Mouse (Mus musculus) CH12.LX (cell line): ENCODE data around the gene Ablim1. TPM values are rescaled to one million over a fixed set of nuclear protein-coding genes. Genes with fewer than 3 reads are reported as not detected.

Experiments used
- DNase-seq: peaks from one replicate; pipeline ENCODE4 v3.0.0-alpha.2; 2013; ENCODE audit errors: extremely low read depth
- H3K27ac ChIP-seq: 2 replicates; pipeline ENCODE4 v1.5.1; 2012; ENCODE audit warnings: low read depth, mild to moderate bottlenecking, control low read depth, moderate library complexity; ENCODE audit not compliant: insufficient read depth
- H3K27me3 ChIP-seq: replicated peaks from 2 replicates; pipeline ENCODE3; 2012; ENCODE audit warnings: inconsistent platforms
- H3K36me3 ChIP-seq, 2 experiments: replicated peaks in 1 of 2; 2 replicates each; pipeline versions ENCODE3 to v1.6.1; 2012; ENCODE audit warnings: inconsistent platforms in 1 of 2, low read length in 1 of 2, mild to moderate bottlenecking in 1 of 2, mixed read lengths in 1 of 2, moderate library complexity in 1 of 2; ENCODE audit not compliant: control insufficient read depth in 1 of 2, insufficient read depth in 1 of 2
- H3K4me1 ChIP-seq, 2 experiments: 2 replicates each; pipeline ENCODE4 v1.6.1; 2012; ENCODE audit warnings: inconsistent platforms in 1 of 2, moderate library complexity in 1 of 2; ENCODE audit not compliant: insufficient read depth in 2 of 2, control insufficient read depth in 1 of 2
- H3K4me2 ChIP-seq: 2 replicates; pipeline ENCODE4 v1.6.1; 2012; ENCODE audit warnings: low read depth, mild to moderate bottlenecking, control low read depth; ENCODE audit not compliant: poor library complexity, insufficient read depth, severe bottlenecking
- H3K4me3 ChIP-seq, 3 experiments: fragments of 150-350 bp in 1 of 3; sonication (generic) in 1 of 3; replicated peaks in 1 of 3; 2 replicates each; pipeline versions ENCODE3 to v1.5.1; 2011 to 2012; ENCODE audit warnings: low read depth in 2 of 3, low read length in 2 of 3, mild to moderate bottlenecking in 2 of 3, moderate library complexity in 2 of 3, control low read depth in 1 of 3, improper control_type of control experiment in 1 of 3, inconsistent platforms in 1 of 3, mixed read lengths in 1 of 3; ENCODE audit not compliant: poor library complexity in 1 of 3
- H3K79me2 ChIP-seq: replicated peaks from 2 replicates; pipeline ENCODE4 v1.6.1; 2012; ENCODE audit warnings: mild to moderate bottlenecking, moderate library complexity; ENCODE audit not compliant: control insufficient read depth, poor library complexity, insufficient read depth, severe bottlenecking; ENCODE audit errors: extremely low read depth
- H3K9ac ChIP-seq: 2 replicates; pipeline ENCODE4 v1.6.1; 2012; ENCODE audit warnings: low read depth, mild to moderate bottlenecking, control low read depth, moderate library complexity; ENCODE audit not compliant: insufficient read depth
- H3K9me3 ChIP-seq: replicated peaks from 2 replicates; pipeline ENCODE3; 2012; ENCODE audit warnings: low read length, inconsistent platforms, mixed read lengths
- BHLHE40 ChIP-seq: IDR thresholded peaks from 2 replicates; pipeline ENCODE4 v1.6.1; 2011; ENCODE audit warnings: mild to moderate bottlenecking, low read depth, low read length, improper control_type of control experiment
- CHD1 ChIP-seq: IDR thresholded peaks from 2 replicates; pipeline ENCODE4 v1.6.1; 2012; ENCODE audit warnings: low read depth, low read length, improper control_type of control experiment, inconsistent platforms
- CHD2 ChIP-seq: IDR thresholded peaks from 2 replicates; pipeline ENCODE4 v1.6.1; 2011; ENCODE audit warnings: low read length, improper control_type of control experiment
- CTCF ChIP-seq, 2 experiments: IDR thresholded peaks in 1 of 2; conservative IDR thresholded peaks in 1 of 2; 2 replicates each; pipeline ENCODE4 v1.5.1; 2011 to 2012; ENCODE audit warnings: low read depth in 2 of 2, low read length in 2 of 2, improper control_type of control experiment in 1 of 2, inconsistent platforms in 1 of 2, mild to moderate bottlenecking in 1 of 2, moderate library complexity in 1 of 2
- E2F4 ChIP-seq: IDR thresholded peaks from 2 replicates; pipeline ENCODE4 v1.6.1; 2011; ENCODE audit warnings: low read depth, low read length, improper control_type of control experiment; ENCODE audit not compliant: insufficient replicate concordance
- ELF1 ChIP-seq: IDR thresholded peaks from 2 replicates; pipeline ENCODE4 v1.6.1; 2014; ENCODE audit warnings: low read depth, mild to moderate bottlenecking, inconsistent platforms, low read length, improper control_type of control experiment
- EP300 ChIP-seq: IDR thresholded peaks from 2 replicates; pipeline ENCODE4 v1.6.1; 2011; ENCODE audit warnings: low read length, improper control_type of control experiment
- HCFC1 ChIP-seq: IDR thresholded peaks from 2 replicates; pipeline ENCODE4 v1.6.1; 2012; ENCODE audit warnings: low read depth, mild to moderate bottlenecking, inconsistent platforms, low read length, improper control_type of control experiment
- KAT2A ChIP-seq: IDR thresholded peaks from 2 replicates; pipeline ENCODE4 v1.6.1; 2012; ENCODE audit warnings: low read length, improper control_type of control experiment, inconsistent platforms; ENCODE audit not compliant: insufficient replicate concordance
- MAFK ChIP-seq: IDR thresholded peaks from 2 replicates; pipeline ENCODE4 v1.6.1; 2011; ENCODE audit warnings: low read length, improper control_type of control experiment; ENCODE audit not compliant: insufficient replicate concordance
- MAX ChIP-seq: IDR thresholded peaks from 2 replicates; pipeline ENCODE4 v1.6.1; 2011; ENCODE audit warnings: low read length, improper control_type of control experiment
- MAZ ChIP-seq: IDR thresholded peaks from 2 replicates; pipeline ENCODE4 v1.6.1; 2012; ENCODE audit warnings: low read depth, mild to moderate bottlenecking, inconsistent platforms, low read length, improper control_type of control experiment, moderate library complexity
- MEF2A ChIP-seq: IDR thresholded peaks from 2 replicates; pipeline ENCODE4 v1.6.1; 2014; ENCODE audit warnings: low read depth, mild to moderate bottlenecking, inconsistent platforms, low read length, improper control_type of control experiment, borderline replicate concordance
- MXI1 ChIP-seq: IDR thresholded peaks from 2 replicates; pipeline ENCODE4 v1.6.1; 2011; ENCODE audit warnings: mild to moderate bottlenecking, low read depth, low read length, improper control_type of control experiment
- MYC ChIP-seq: IDR thresholded peaks from 2 replicates; pipeline ENCODE4 v1.6.1; 2011; ENCODE audit warnings: low read depth, mild to moderate bottlenecking, improper control_type of control experiment, low read length
- NRF1 ChIP-seq: IDR thresholded peaks from 2 replicates; pipeline ENCODE4 v1.6.1; 2014; ENCODE audit warnings: low read depth, mild to moderate bottlenecking, inconsistent platforms, low read length, improper control_type of control experiment, moderate library complexity
- PAX5 ChIP-seq: IDR thresholded peaks from 2 replicates; pipeline ENCODE4 v1.6.1; 2012; ENCODE audit warnings: low read length, inconsistent platforms, mixed read lengths
- POLR2A ChIP-seq: IDR thresholded peaks from 2 replicates; pipeline ENCODE4 v1.6.1; 2011; ENCODE audit warnings: low read depth, mild to moderate bottlenecking, improper control_type of control experiment, low read length
- POLR2AphosphoS2 ChIP-seq: IDR thresholded peaks from 2 replicates; pipeline ENCODE4 v1.6.1; 2011; ENCODE audit warnings: low read depth, low read length, improper control_type of control experiment
- RAD21 ChIP-seq: IDR thresholded peaks from 2 replicates; pipeline ENCODE4 v1.6.1; 2011; ENCODE audit warnings: low read depth, mild to moderate bottlenecking, low read length, improper control_type of control experiment, moderate library complexity
- RCOR1 ChIP-seq: conservative IDR thresholded peaks from 2 replicates; pipeline ENCODE4 v1.6.1; 2012; ENCODE audit warnings: low read depth, mild to moderate bottlenecking, inconsistent platforms, low read length, improper control_type of control experiment
- SIN3A ChIP-seq: IDR thresholded peaks from 2 replicates; pipeline ENCODE4 v1.6.1; 2012; ENCODE audit warnings: low read length, improper control_type of control experiment, inconsistent platforms
- SMC3 ChIP-seq: IDR thresholded peaks from 2 replicates; pipeline ENCODE4 v1.6.1; 2011; ENCODE audit warnings: low read depth, low read length, improper control_type of control experiment
- TBP ChIP-seq: conservative IDR thresholded peaks from 2 replicates; pipeline ENCODE4 v1.6.1; 2011; ENCODE audit warnings: low read depth, low read length, improper control_type of control experiment
- TCF12 ChIP-seq: IDR thresholded peaks from 2 replicates; pipeline ENCODE4 v1.6.1; 2014; ENCODE audit warnings: low read depth, mild to moderate bottlenecking, inconsistent platforms, low read length, improper control_type of control experiment
- UBTF ChIP-seq: IDR thresholded peaks from 2 replicates; pipeline ENCODE4 v1.6.1; 2012; ENCODE audit warnings: low read depth, mild to moderate bottlenecking, inconsistent platforms, low read length, improper control_type of control experiment, moderate library complexity
- USF1 ChIP-seq: IDR thresholded peaks from 2 replicates; pipeline ENCODE4 v1.6.1; 2014; ENCODE audit warnings: low read depth, mild to moderate bottlenecking, inconsistent platforms, low read length, improper control_type of control experiment
- USF2 ChIP-seq: conservative IDR thresholded peaks from 2 replicates; pipeline ENCODE4 v1.6.1; 2011; ENCODE audit warnings: low read depth, low read length, improper control_type of control experiment
- ZC3H11A ChIP-seq: IDR thresholded peaks from 2 replicates; pipeline ENCODE4 v1.6.1; 2012; ENCODE audit warnings: low read depth, mild to moderate bottlenecking, inconsistent platforms, low read length, improper control_type of control experiment
- ZKSCAN1 ChIP-seq: IDR thresholded peaks from 2 replicates; pipeline ENCODE4 v1.6.1; 2012; ENCODE audit warnings: low read depth, inconsistent platforms, low read length, improper control_type of control experiment, borderline replicate concordance
- ZMIZ1 ChIP-seq: IDR thresholded peaks from 2 replicates; pipeline ENCODE4 v1.6.1; 2012; ENCODE audit warnings: low read depth, mild to moderate bottlenecking, inconsistent platforms, low read length, improper control_type of control experiment
- ZNF384 ChIP-seq: IDR thresholded peaks from 2 replicates; pipeline ENCODE4 v1.6.1; 2012; ENCODE audit warnings: low read depth, low read length, improper control_type of control experiment, inconsistent platforms
- dilution Hi-C: fragments of 300-500 bp; cut with MboI; formaldehyde crosslinking; loops from 2 replicates; pipeline ENCODE4 v1.14.3; 2020; ENCODE audit warnings: low sequenced_read_pairs; ENCODE audit not compliant: extremely low pct_unique_long_range_greater_than_20kb, extremely low pct_ligation_motif_present
- in situ Hi-C: fragments of 300-500 bp; cut with MboI; formaldehyde crosslinking; loops from 3 replicates; pipeline ENCODE4 v1.14.3; 2019; ENCODE audit warnings: low sequenced_read_pairs, low pct_ligation_motif_present, low pct_unique_long_range_greater_than_20kb, mixed read lengths
- polyA plus RNA-seq: library from polyadenylated mRNA; unstranded; fragments of >175 nt; gene quantifications from 2 replicates; pipeline ENCODE4 v1.2.1, GENCODE M21; 2012; ENCODE audit warnings: low read depth; ENCODE audit not compliant: insufficient read length
- total RNA-seq, 2 experiments: library from RNA; depleted of rRNA; stranded (reverse); fragments of 300-350 nt in 1 of 2; fragments of >200 nt in 1 of 2; gene quantifications; 2 replicates each; pipeline ENCODE4 v1.2.3; 2012 to 2014

Ablim1 gene
- total and polyA plus RNA-seq, 3 experiments = 0.85 to 2.4 (median 2.0) TPM

DNA sequence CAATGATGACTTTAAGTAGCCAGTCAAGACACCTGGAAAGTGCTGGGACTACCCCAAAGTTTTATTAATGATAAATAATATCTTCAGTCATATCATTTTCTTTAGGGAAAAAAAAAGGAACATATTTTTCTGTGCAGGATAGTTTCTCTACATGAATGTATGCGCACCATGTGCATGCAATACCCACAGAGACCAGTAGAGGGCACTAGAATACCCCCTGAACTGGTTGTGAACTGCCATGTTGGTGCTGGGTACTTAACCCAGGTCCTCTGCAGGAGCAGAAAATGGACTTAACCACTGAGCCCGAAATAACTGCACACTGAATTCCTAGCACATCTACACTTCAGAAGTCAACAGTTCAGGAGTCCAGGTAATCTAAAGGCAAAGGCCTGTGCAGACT, 257.2 kb downstream of the Ablim1 start:
- Histone ChIP-seq H3K79me2 (no peaks in the 10 kb centered on the region), H3K4me2 (no peak overlapping the region), H3K36me3 (peaks cover 0 to 5% of the 10 kb centered on the region in 2 experiments), H3K9ac (no peak overlapping the region), H3K27ac (no peak overlapping the region), H3K4me1 (peaks cover 0 to 2% of the 10 kb centered on the region in 2 experiments; a peak in 3 of 4 replicates), H3K9me3 (peaks cover 6% of the 10 kb centered on the region), H3K4me3 (no peak overlapping the region), H3K27me3 (no peaks in the 10 kb centered on the region)
- TF ChIP-seq RCOR1 = no peak
- TF ChIP-seq CTCF (conservative IDR thresholded peaks at IDR 0.05 in 1 of 2, IDR thresholded peaks at IDR 0.05 in 1 of 2; ENCODE audit: low read depth in 2 of 2, low read length in 2 of 2) = peak; percentile 30 to 51
- in situ Hi-C loops = no loop called here
- no peak for DNase-seq
- dilution Hi-C loops = no loop called here

GRCm38 (mm10) chr19:57055215-57056120, 259.3 kb downstream of the Ablim1 start:
- peak; percentile 50 for DNase-seq
- Histone ChIP-seq H3K9ac (no peak overlapping the region), H3K27ac (no peak overlapping the region), H3K79me2 (no peaks in the 10 kb centered on the region), H3K4me3 (no peak overlapping the region), H3K27me3 (no peaks in the 10 kb centered on the region), H3K9me3 (peaks cover 6% of the 10 kb centered on the region), H3K4me2 (peak overlapping the region; percentile 68), H3K4me1 (peaks cover 0 to 2% of the 10 kb centered on the region in 2 experiments; a peak in 3 of 4 replicates), H3K36me3 (peaks cover 0 to 5% of the 10 kb centered on the region in 2 experiments)
- in situ Hi-C loops = no loop called here
- dilution Hi-C loops = no loop called here
- TF ChIP-seq ZMIZ1 (no peak), MAZ (no peak), NRF1 (peak; percentile 86), CHD1 (no peak), HCFC1 (no peak), ZC3H11A (no peak), MEF2A (no peak), POLR2A (no peak), POLR2AphosphoS2 (no peak), KAT2A (no peak), CTCF (conservative IDR thresholded peaks at IDR 0.05 in 1 of 2, IDR thresholded peaks at IDR 0.05 in 1 of 2; ENCODE audit: low read depth in 2 of 2, low read length in 2 of 2) (no peak), MXI1 (no peak), TBP (no peak), ZKSCAN1 (no peak), BHLHE40 (peak; percentile 59; the same call in 1 of the 2 replicates), UBTF (no peak), MYC (peak; percentile 32; the same call in 1 of the 2 replicates), TCF12 (no peak), ZNF384 (peak; percentile 87), EP300 (peak; percentile 73), CHD2 (no peak), USF1 (no peak), PAX5 (no peak), MAFK (peak; percentile 79), ELF1 (no peak), USF2 (no peak), E2F4 (no peak), MAX (no peak), RCOR1 (no peak), SMC3 (no peak), RAD21 (no peak; the same call in 1 of the 2 replicates), SIN3A (no peak)
